Mouse (Mus musculus) brain, embryonic 14.5 days (tissue): ENCODE results near the gene Aldoc.
A peak's percentile ranks its signal among the peaks of the same experiment; 100 is the strongest.
"Not testable (repeated sequence)": the region's sequence is repeated elsewhere in the genome, so short reads cannot be mapped to it uniquely, and the experiment has no call there.

Experiments
- CTCF ChIP-seq: fragments of 200-500 bp; IDR thresholded peaks from 2 replicates; pipeline ENCODE4 v1.5.1; 2012; ENCODE audit warnings: inconsistent platforms, mild to moderate bottlenecking, moderate library complexity, borderline replicate concordance; ENCODE audit not compliant: insufficient read depth, insufficient read length; ENCODE audit errors: extremely low read depth
- POLR2A ChIP-seq: fragments of 200-500 bp; IDR thresholded peaks from 2 replicates; pipeline ENCODE4 v1.6.1; 2012; ENCODE audit warnings: mild to moderate bottlenecking, inconsistent platforms, borderline replicate concordance; ENCODE audit not compliant: poor library complexity, insufficient read depth, insufficient read length, severe bottlenecking; ENCODE audit errors: extremely low read depth

DNA sequence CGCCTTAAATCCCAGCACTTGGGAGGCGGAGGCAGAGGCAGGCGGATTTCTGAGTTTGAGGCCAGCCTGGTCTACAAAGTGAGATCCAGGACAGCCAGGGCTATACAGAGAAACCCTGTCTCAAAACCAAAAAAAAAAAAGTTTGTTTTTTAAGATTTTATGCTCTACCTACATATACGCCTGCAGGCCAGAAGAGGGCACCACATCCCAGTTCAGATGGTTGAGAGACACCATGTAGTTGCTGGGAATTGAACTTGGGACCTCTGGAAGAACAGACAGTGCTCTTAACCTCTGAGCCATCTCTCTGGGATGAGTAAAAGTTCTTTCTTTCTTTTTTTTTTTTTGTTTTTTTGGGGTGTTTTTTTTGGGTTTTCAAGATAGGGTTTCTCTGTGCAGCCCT is 46.6 kb upstream of the Aldoc start:
- TF ChIP-seq CTCF: peak; percentile 21; the same call in 1 of the 2 replicates
- TF ChIP-seq POLR2A: not testable (repeated sequence)
